Mouse (Mus musculus) midbrain, embryonic 16.5 days (tissue): ENCODE measurements at regions not wholly inside any gene's neighbourhood (a gene's known extent, or its start where the extent isn't known, plus 50 kb on each side); places are given as distances from the start of the nearest gene placed in this dataset.

ENCODE experiments used
- ATAC-seq: fragments of 200-750 bp; cut with Nextera tagmentation; 2 replicates; pipeline ENCODE4 v1.8.0; 2017; ENCODE audit warnings: moderate TSS enrichment
- H3K27ac ChIP-seq: fragments of 300-500 bp; sonication (generic); 2 replicates; pipeline ENCODE4 v1.5.1; 2014; ENCODE audit warnings: mild to moderate bottlenecking, low read length, mixed read lengths
- H3K27me3 ChIP-seq: fragments of 300-500 bp; sonication (generic); 2 replicates; pipeline ENCODE4 v1.6.1; 2014; ENCODE audit warnings: low read depth, low read length, mixed read lengths; ENCODE audit not compliant: control insufficient read depth, insufficient read depth
- H3K36me3 ChIP-seq: fragments of 300-500 bp; sonication (generic); 2 replicates; pipeline ENCODE4 v1.6.1; 2014; ENCODE audit warnings: mild to moderate bottlenecking, low read length, moderate library complexity, mixed read lengths; ENCODE audit not compliant: control insufficient read depth, insufficient read depth
- H3K4me1 ChIP-seq: fragments of 300-500 bp; sonication (generic); 2 replicates; pipeline ENCODE4 v1.6.1; 2014; ENCODE audit warnings: mild to moderate bottlenecking, low read length, mixed read lengths; ENCODE audit not compliant: control insufficient read depth, insufficient read depth
- H3K4me2 ChIP-seq: fragments of 300-500 bp; sonication (generic); 2 replicates; pipeline ENCODE4 v1.6.1; 2014; ENCODE audit warnings: mild to moderate bottlenecking, low read length, mixed read lengths
- H3K4me3 ChIP-seq: fragments of 300-500 bp; sonication (generic); 2 replicates; pipeline ENCODE4 v1.5.1; 2014; ENCODE audit warnings: low read depth, mild to moderate bottlenecking, low read length, moderate library complexity, mixed read lengths
- H3K9ac ChIP-seq: fragments of 300-500 bp; sonication (generic); 2 replicates; pipeline ENCODE4 v1.6.1; 2014; ENCODE audit warnings: low read depth, low read length, mixed read lengths
- H3K9me3 ChIP-seq: fragments of 300-500 bp; sonication (generic); replicated peaks from 2 replicates; pipeline ENCODE4 v1.6.1; 2014; ENCODE audit warnings: mild to moderate bottlenecking, low read length, mixed read lengths; ENCODE audit not compliant: control insufficient read depth, poor library complexity, severe bottlenecking
- WGBS: fragments of 180-500 bp; shearing (Covaris S2); extraction: QIAGEN DNeasy Blood & Tissue Kit; methylation state at CpG from one replicate; pipeline ENCODE4 v1.1.7; 2014; 5-methylcytosine and 5-hydroxymethylcytosine counted together

GRCm38 (mm10) chr5:51922973-51923372 lies 267.3 kb downstream of the Dhx15 start:
- 74% methylated on average over 5 of the region's 5 CpGs for WGBS
- no peak for ATAC-seq
- Histone ChIP-seq H3K9me3 (no peaks in the 10 kb centered on the region), H3K36me3 (no peaks in the 10 kb centered on the region), H3K27me3 (no peaks in the 10 kb centered on the region), H3K4me2 (no peak overlapping the region), H3K4me3 (no peak overlapping the region), H3K4me1 (no peaks in the 10 kb centered on the region), H3K9ac (no peak overlapping the region), H3K27ac (no peak overlapping the region)

- Histone ChIP-seq H3K36me3 (no peaks in the 10 kb centered on the region), H3K4me3 (no peak overlapping the region), H3K4me2 (no peak overlapping the region), H3K27me3 (no peaks in the 10 kb centered on the region), H3K27ac (no peak overlapping the region), H3K9ac (no peak overlapping the region), H3K4me1 (no peaks in the 10 kb centered on the region), H3K9me3 (no peaks in the 10 kb centered on the region)
- 74% methylated on average over 7 of the region's 7 CpGs for WGBS
- no peak for ATAC-seq
Observed at GRCm38 (mm10) chr5:51922494-51922893, 267.8 kb downstream of the Dhx15 start.

- Histone ChIP-seq H3K9me3 (0 out of 2 replicates have a peak, but pooled peaks cover 2% of the 10 kb centered on the region), H3K4me3 (no peak overlapping the region), H3K4me2 (no peak overlapping the region), H3K27me3 (no peaks in the 10 kb centered on the region), H3K9ac (no peak overlapping the region), H3K27ac (no peak overlapping the region), H3K36me3 (no peaks in the 10 kb centered on the region), H3K4me1 (no peaks in the 10 kb centered on the region)
- peak; percentile 78 for ATAC-seq
- WGBS, result 16% methylated on average over 4 of the region's 4 CpGs
Observed at GRCm38 (mm10) chr5:51917812-51918448, 272.4 kb downstream of the Dhx15 start.

GRCm38 (mm10) chr5:51914731-51915130 lies 275.6 kb downstream of the Dhx15 start:
- Histone ChIP-seq H3K4me1 (no peaks in the 10 kb centered on the region), H3K4me2 (no peak overlapping the region), H3K9ac (no peak overlapping the region), H3K27me3 (no peaks in the 10 kb centered on the region), H3K9me3 (0 out of 2 replicates have a peak, but pooled peaks cover 2% of the 10 kb centered on the region), H3K36me3 (no peaks in the 10 kb centered on the region), H3K27ac (no peak overlapping the region), H3K4me3 (no peak overlapping the region)
- 76% methylated on average over 6 of the region's 6 CpGs for WGBS
- no peak; the same call in 1 of the 2 replicates for ATAC-seq

- no peaks in the 10 kb centered on the region for H3K36me3 ChIP-seq
- no peak overlapping the region for H3K4me2 ChIP-seq
- no peak overlapping the region for H3K9ac ChIP-seq
- no peak overlapping the region for H3K27ac ChIP-seq
- 0 out of 2 replicates have a peak, but pooled peaks cover 2% of the 10 kb centered on the region for H3K9me3 ChIP-seq
- H3K27me3 ChIP-seq, result no peaks in the 10 kb centered on the region
- WGBS, result 76% methylated on average over 8 of the region's 8 CpGs
- H3K4me1 ChIP-seq, result no peaks in the 10 kb centered on the region
- no peak overlapping the region for H3K4me3 ChIP-seq
- ATAC-seq, result no peak
Observed at GRCm38 (mm10) chr5:51908861-51909260, 281.5 kb downstream of the Dhx15 start.

GRCm38 (mm10) chr5:51906315-51907109 lies 283.8 kb downstream of the Dhx15 start:
- Histone ChIP-seq H3K4me1 (no peaks in the 10 kb centered on the region), H3K4me3 (no peak overlapping the region), H3K9me3 (no peaks in the 10 kb centered on the region), H3K27ac (no peak overlapping the region), H3K27me3 (no peaks in the 10 kb centered on the region), H3K9ac (no peak overlapping the region), H3K36me3 (no peaks in the 10 kb centered on the region), H3K4me2 (no peak overlapping the region)
- ATAC-seq, result no peak
- WGBS, result 87% methylated on average over 9 of the region's 9 CpGs

- Histone ChIP-seq H3K36me3 (no peaks in the 10 kb centered on the region), H3K27me3 (no peaks in the 10 kb centered on the region), H3K9me3 (no peaks in the 10 kb centered on the region), H3K9ac (no peak overlapping the region), H3K27ac (no peak overlapping the region), H3K4me3 (no peak overlapping the region), H3K4me2 (no peak overlapping the region), H3K4me1 (no peaks in the 10 kb centered on the region)
- 78% methylated on average over 8 of the region's 8 CpGs for WGBS
- ATAC-seq, result no peak
Observed at GRCm38 (mm10) chr5:51894159-51894558, 296.2 kb downstream of the Dhx15 start.

- Histone ChIP-seq H3K9me3 (no peaks in the 10 kb centered on the region), H3K4me1 (peaks cover 2% of the 10 kb centered on the region; the same call in 1 of the 2 replicates), H3K27me3 (no peaks in the 10 kb centered on the region), H3K4me2 (no peak overlapping the region), H3K27ac (no peak overlapping the region), H3K36me3 (no peaks in the 10 kb centered on the region), H3K9ac (no peak overlapping the region), H3K4me3 (no peak overlapping the region)
- no peak for ATAC-seq
- 64% methylated on average over 4 of the region's 4 CpGs for WGBS
Observed at GRCm38 (mm10) chr5:51891341-51891740, 299.0 kb downstream of the Dhx15 start.

GRCm38 (mm10) chr5:51888404-51888803 lies 301.9 kb downstream of the Dhx15 start:
- no peak overlapping the region for H3K9ac ChIP-seq
- H3K4me2 ChIP-seq, result no peak overlapping the region
- H3K27me3 ChIP-seq, result no peaks in the 10 kb centered on the region
- H3K4me1 ChIP-seq, result peaks cover 2% of the 10 kb centered on the region; the same call in 1 of the 2 replicates
- no peaks in the 10 kb centered on the region for H3K9me3 ChIP-seq
- ATAC-seq, result peak; percentile 36; the same call in 1 of the 2 replicates
- H3K4me3 ChIP-seq, result no peak overlapping the region
- 31% methylated on average over 7 of the region's 7 CpGs for WGBS
- H3K27ac ChIP-seq, result no peak overlapping the region
- no peaks in the 10 kb centered on the region for H3K36me3 ChIP-seq
